Mouse (Mus musculus) adrenal gland, adult 10 weeks (tissue): ENCODE results near the gene Wrap73. TPM values are rescaled to one million over a fixed set of nuclear protein-coding genes. Genes with fewer than 3 reads are reported as not detected.

Experiments
- polyA plus RNA-seq: library from polyadenylated mRNA; stranded (reverse); fragments of 350-450 nt; fragmentation: Illumina TruSeq; extraction: RNeasy Lipid Tissue Mini Kit (QIAGEN cat#74804); gene quantifications from one replicate; pipeline ENCODE4 v1.2.3, GENCODE M21; 2014; ENCODE audit warnings: low read depth, low replicate concordance

Wrap73 gene
- 3.1 TPM for polyA plus RNA-seq

GRCm38 (mm10) chr4:154142211-154143040, at the start of gene Wrap73:
Gene Wrap73, plus strand, starts transcription at chr4:154142372.

GRCm38 (mm10) chr4:154140182-154140212, 2.2 kb upstream of the Wrap73 start, which contains the start of gene Trp73:
Gene Trp73, minus strand, starts transcription at chr4:154140208.

GRCm38 (mm10) chr4:154160538-154161390, 18.6 kb downstream of the Wrap73 start, which contains the start of gene Tprgl:
Gene Tprgl, minus strand, starts transcription at chr4:154160666.

GRCm38 (mm10) chr4:154170506-154171150, 28.5 kb downstream of the Wrap73 start, which contains the start of gene Megf6:
Gene Megf6, plus strand, starts transcription at chr4:154170730.

Other genes starting within 250 kb of the Wrap73 start
- 5.5 TPM for gene A430005L14Rik, start 185.1 kb upstream of the Wrap73 start, polyA plus RNA-seq
- 1.7 TPM for gene Dffb, start 167.2 kb upstream of the Wrap73 start, polyA plus RNA-seq
- gene Cep104, start 167.2 kb upstream of the Wrap73 start, polyA plus RNA-seq = 35.3 TPM
- 18.2 TPM for gene Lrrc47, start 130.6 kb upstream of the Wrap73 start, polyA plus RNA-seq
- gene Smim1, start 116.1 kb upstream of the Wrap73 start, polyA plus RNA-seq = 1.3 TPM
- gene Ccdc27, start 99.7 kb upstream of the Wrap73 start, polyA plus RNA-seq = not detected
- not detected for gene Trp73, start 2.2 kb upstream of the Wrap73 start, polyA plus RNA-seq
- 151 TPM for gene Tprgl, start 18.3 kb downstream of the Wrap73 start, polyA plus RNA-seq
- not detected for gene Megf6, start 28.4 kb downstream of the Wrap73 start, polyA plus RNA-seq
- not detected for gene Arhgef16, start 159.3 kb downstream of the Wrap73 start, polyA plus RNA-seq
- not detected for gene B230104I21Rik, start 193.8 kb downstream of the Wrap73 start, polyA plus RNA-seq